Mouse (Mus musculus): ENCODE data around the gene Katnbl1.

DNA sequence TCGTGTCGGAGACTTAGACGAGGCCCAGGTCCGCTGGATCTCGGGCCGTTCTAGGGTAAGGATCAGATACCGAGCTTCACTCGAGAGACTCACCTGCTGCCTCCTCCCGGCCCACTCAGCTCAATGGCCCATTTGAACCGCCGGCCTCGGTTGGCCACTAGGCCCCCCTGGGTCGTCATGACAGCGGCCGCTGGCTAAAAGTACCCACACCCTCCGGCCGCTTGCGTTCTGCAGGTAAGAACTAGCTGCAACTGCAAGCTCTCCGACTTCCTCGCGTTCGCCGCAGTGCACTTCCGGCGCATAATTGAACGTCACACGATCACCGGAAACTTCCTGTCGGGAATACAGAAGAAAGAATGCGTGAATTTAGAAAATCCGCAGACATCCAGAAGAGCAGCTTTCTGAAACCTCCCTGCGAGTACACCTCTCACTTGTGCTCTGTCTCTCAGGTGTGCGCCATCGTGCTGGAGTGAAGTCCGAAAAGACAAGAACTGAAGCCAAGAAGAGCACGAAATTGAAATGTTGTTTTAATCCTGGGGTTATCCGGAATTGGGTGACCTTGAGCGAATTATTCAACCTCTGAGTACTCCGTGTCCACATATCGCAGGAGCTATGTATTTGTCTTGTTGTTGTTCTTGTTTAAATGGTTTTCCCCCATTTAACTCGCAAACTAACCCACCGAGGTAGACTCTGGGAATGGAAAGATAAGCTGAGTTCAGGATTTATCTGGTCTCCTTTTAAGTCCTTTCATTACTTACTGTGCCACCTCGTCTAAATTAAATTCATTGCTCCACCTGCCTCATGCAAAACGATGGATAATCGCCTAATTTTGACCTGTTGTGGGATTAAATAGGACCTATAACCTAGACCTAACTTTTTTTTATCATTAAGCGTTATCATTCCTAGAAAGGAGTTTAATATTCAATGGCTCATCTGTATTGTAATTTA, 11.0 kb upstream of the Katnbl1 start, which contains the start of gene Emc4:
- TF ChIP-seq CTCF (IDR thresholded peaks at IDR 0.05; ENCODE audit: low read depth), result no peak
- TF ChIP-seq EP300 (IDR thresholded peaks at IDR 0.05; ENCODE audit: low read depth), result no peak

Data from heart, postnatal 0 days (tissue).